In genomic region chr2:75588572-75588971, GRCm38 (mm10) we compare ENCODE assay signal across 9 mouse cellular contexts.
A peak's percentile ranks its signal among the peaks of the same experiment; 100 is the strongest.
DNase-seq lines count a peak whose midpoint lies in the region; ATAC-seq and TF ChIP-seq lines count a peak whose summit lies in the region.
"Had no signal": no experiment of that assay in that cellular context is flagged by ENCODE, and none has a peak within 500 bp of the region (broad histone marks: within the 10 kb centered on the region; RNA-seq: fewer than 3 reads in every experiment).

No protein-coding gene starts in this region.

- no peak overlapping the region for H3K4me3 ChIP-seq in kidney, embryonic 15.5 days (replicated peaks)
- no peak overlapping the region for H3K4me3 ChIP-seq in embryonic facial prominence, embryonic 11.5 days (ENCODE audit: low read depth, low read length)
- no peak overlapping the region for H3K4me3 ChIP-seq in liver, embryonic 14.5 days (ENCODE audit: insufficient read depth in 1 of 2, low read depth in 2 of 2, low read length in 2 of 2)
- H3K4me3 ChIP-seq: lung, embryonic 15.5 days had no signal

- H3K9me3 ChIP-seq in kidney, embryonic 15.5 days (replicated peaks): no peaks in the 10 kb centered on the region
- no peaks in the 10 kb centered on the region for H3K9me3 ChIP-seq in embryonic facial prominence, embryonic 11.5 days (replicated peaks; ENCODE audit: control insufficient read depth, low read length)
- no peaks in the 10 kb centered on the region for H3K9me3 ChIP-seq in liver, embryonic 14.5 days (ENCODE audit: control insufficient read depth, low read length)
- H3K9me3 ChIP-seq: lung, embryonic 15.5 days had no signal

- no peak for TF ChIP-seq EP300 in liver, embryonic 14.5 days (IDR thresholded peaks at IDR 0.05; ENCODE audit: low read depth)

- no peak overlapping the region for H3K27ac ChIP-seq in kidney, embryonic 15.5 days
- H3K27ac ChIP-seq in embryonic facial prominence, embryonic 11.5 days (replicated peaks; ENCODE audit: low read depth, low read length): no peak overlapping the region
- no peak overlapping the region for H3K27ac ChIP-seq in liver, embryonic 14.5 days
- H3K27ac ChIP-seq: lung, embryonic 15.5 days had no signal

- H3K27me3 ChIP-seq in kidney, embryonic 15.5 days: peaks cover 10% of the 10 kb centered on the region
- peaks cover 5% of the 10 kb centered on the region for H3K27me3 ChIP-seq in embryonic facial prominence, embryonic 11.5 days (ENCODE audit: control insufficient read depth, insufficient read depth, low read length)
- peaks cover 3% of the 10 kb centered on the region for H3K27me3 ChIP-seq in liver, embryonic 14.5 days (ENCODE audit: control insufficient read depth, insufficient read depth, low read length)

- H3K36me3 ChIP-seq in kidney, embryonic 15.5 days: no peaks in the 10 kb centered on the region
- no peaks in the 10 kb centered on the region for H3K36me3 ChIP-seq in embryonic facial prominence, embryonic 11.5 days (replicated peaks; ENCODE audit: control insufficient read depth, insufficient read depth, low read depth, low read length)
- H3K36me3 ChIP-seq in liver, embryonic 14.5 days (replicated peaks; ENCODE audit: control insufficient read depth, insufficient read depth, low read depth): no peaks in the 10 kb centered on the region
- H3K36me3 ChIP-seq: lung, embryonic 15.5 days had no signal

- no peak overlapping the region for H3K4me2 ChIP-seq in kidney, embryonic 15.5 days
- no peak overlapping the region for H3K4me2 ChIP-seq in embryonic facial prominence, embryonic 11.5 days (ENCODE audit: low read depth, low read length)
- no peak overlapping the region for H3K4me2 ChIP-seq in liver, embryonic 14.5 days (ENCODE audit: low read depth)

- no peak for ATAC-seq in kidney, embryonic 15.5 days (replicated peaks; ENCODE audit: low FRiP score)
- no peak for ATAC-seq in embryonic facial prominence, embryonic 11.5 days (replicated peaks; ENCODE audit: insufficient number of reproducible peaks, low FRiP score, low TSS enrichment, low read depth)
- no peak for ATAC-seq in liver, embryonic 14.5 days (ENCODE audit: insufficient read depth)

- peaks cover 29% of the 10 kb centered on the region for H3K4me1 ChIP-seq in kidney, embryonic 15.5 days
- H3K4me1 ChIP-seq in embryonic facial prominence, embryonic 11.5 days (ENCODE audit: control insufficient read depth, insufficient read depth, low read length): no peaks in the 10 kb centered on the region
- H3K4me1 ChIP-seq in liver, embryonic 14.5 days (replicated peaks; ENCODE audit: control insufficient read depth in 2 of 2, insufficient read depth in 2 of 2, low read length in 1 of 2): 0 out of 4 replicates have a peak, but pooled peaks cover 0 to 5% of the 10 kb centered on the region in 2 experiments

- no peak overlapping the region for H3K9ac ChIP-seq in kidney, embryonic 15.5 days
- no peak overlapping the region for H3K9ac ChIP-seq in embryonic facial prominence, embryonic 11.5 days (replicated peaks; ENCODE audit: low read length)
- H3K9ac ChIP-seq in liver, embryonic 14.5 days (replicated peaks): no peak overlapping the region
- H3K9ac ChIP-seq: lung, embryonic 15.5 days had no signal

- TF ChIP-seq CTCF in liver, embryonic 14.5 days (IDR thresholded peaks at IDR 0.05; ENCODE audit: low read depth): peak; percentile 75

- 1% methylated on average over 6 of the region's 6 CpGs for WGBS in kidney, embryonic 15.5 days
- 1% methylated on average over 6 of the region's 6 CpGs for WGBS in embryonic facial prominence, embryonic 11.5 days
- WGBS in liver, embryonic 14.5 days (ENCODE audit: insufficient replicate concordance): 0% methylated on average over 6 of the region's 6 CpGs

- DNase-seq in kidney, adult 11 months: peak; percentile 53
- peak; percentile 79 for DNase-seq in R1 (ENCODE audit: low read depth, low spot score)
- peak; percentile 95 for DNase-seq in embryonic facial prominence, embryonic 11.5 days (ENCODE audit: low spot score)
- DNase-seq in kidney, adult 8-10 months: peak; percentile 74 to 78
- peak; percentile 46 to 51 (median 50) for DNase-seq in liver, embryonic 14.5 days (ENCODE audit: low read depth in 3 of 3, low spot score in 3 of 3)
- peak; percentile 96 for DNase-seq in retina, embryonic 14.5 days (ENCODE audit: low spot score)
- DNase-seq in Muller cell, postnatal 12 days (ENCODE audit: inconsistent ontology term): no peak
